Mouse (Mus musculus) limb, embryonic 13.5 days (tissue): Measurements from ENCODE around the gene Gm9970. TPM values are rescaled to one million over a fixed set of nuclear protein-coding genes. Genes with fewer than 3 reads are reported as not detected.

Experiments
- ATAC-seq: fragments of 200-750 bp; cut with Nextera tagmentation; 2 replicates; pipeline ENCODE4 v1.8.0; 2017; ENCODE audit warnings: low read depth, moderate number of reproducible peaks, moderate TSS enrichment; ENCODE audit not compliant: low FRiP score
- H3K27ac ChIP-seq: fragments of 300-500 bp; sonication (generic); 2 replicates; pipeline ENCODE4 v1.5.1; 2015; ENCODE audit warnings: inconsistent platforms, mild to moderate bottlenecking, moderate library complexity
- H3K27me3 ChIP-seq: fragments of 300-500 bp; sonication (generic); 2 replicates; pipeline ENCODE4 v1.6.1; 2015; ENCODE audit warnings: mild to moderate bottlenecking, inconsistent platforms
- H3K36me3 ChIP-seq: fragments of 300-500 bp; sonication (generic); 2 replicates; pipeline ENCODE4 v1.6.1; 2015; ENCODE audit warnings: inconsistent platforms, mild to moderate bottlenecking, moderate library complexity
- H3K4me1 ChIP-seq: fragments of 300-500 bp; sonication (generic); 2 replicates; pipeline ENCODE4 v1.6.1; 2015; ENCODE audit warnings: inconsistent platforms
- H3K4me2 ChIP-seq: fragments of 300-500 bp; sonication (generic); replicated peaks from 2 replicates; pipeline ENCODE4 v1.6.1; 2015; ENCODE audit warnings: inconsistent platforms, mild to moderate bottlenecking, moderate library complexity
- H3K4me3 ChIP-seq: fragments of 300-500 bp; sonication (generic); 2 replicates; pipeline ENCODE4 v1.5.1; 2015; ENCODE audit warnings: moderate library complexity, mild to moderate bottlenecking, inconsistent platforms
- H3K9ac ChIP-seq: fragments of 300-500 bp; sonication (generic); 2 replicates; pipeline ENCODE4 v1.6.1; 2015; ENCODE audit warnings: mild to moderate bottlenecking, inconsistent platforms
- H3K9me3 ChIP-seq: fragments of 300-500 bp; sonication (generic); 2 replicates; pipeline ENCODE4 v1.6.1; 2016; ENCODE audit warnings: inconsistent platforms
- WGBS: fragments of 180-500 bp; shearing (Covaris S2); methylation state at CpG from one replicate; pipeline ENCODE4 v1.1.7; 2015; 5-methylcytosine and 5-hydroxymethylcytosine counted together
- polyA plus RNA-seq: library from polyadenylated mRNA; unstranded; fragments of >200 nt; fragmentation: Nextera tagmentation; extraction: Ambion mirVana; gene quantifications from 2 replicates; pipeline ENCODE4 v1.2.1, GENCODE M21; 2015

Gm9970 gene
- polyA plus RNA-seq: 0.38 and 0.48 TPM in 2 replicates

GRCm38 (mm10) chr5:31240637-31241521, at the start of gene Gm9970, which contains the start of gene Nrbp1:
Gm9970 (minus strand) TSS chr5:31241232.
Nrbp1 (plus strand) TSS chr5:31240864.
- WGBS: under 1% methylated on average over 45 of the region's 103 CpGs

GRCm38 (mm10) chr5:31289626-31290230, 48.7 kb upstream of the Gm9970 start:
- H3K9me3 ChIP-seq: no peaks in the 10 kb centered on the region
- 75% methylated on average over 3 of the region's 3 CpGs for WGBS
- no peaks in the 10 kb centered on the region for H3K27me3 ChIP-seq
- H3K9ac ChIP-seq: peak overlapping the region; percentile 70
- H3K4me3 ChIP-seq: peak overlapping the region; percentile 58
- ATAC-seq: no peak
- H3K36me3 ChIP-seq: peaks cover 47% of the 10 kb centered on the region
- H3K4me2 ChIP-seq: peak overlapping the region; percentile 82
- H3K27ac ChIP-seq: no peak overlapping the region
- H3K4me1 ChIP-seq: peaks cover 25% of the 10 kb centered on the region

More at GRCm38 (mm10) chr5:31240637-31241521, at the start of gene Gm9970, which contains the start of gene Nrbp1:
- peak; percentile 99 for ATAC-seq
- peaks cover 9% of the 10 kb centered on the region for H3K4me1 ChIP-seq
- no peaks in the 10 kb centered on the region for H3K27me3 ChIP-seq
- no peaks in the 10 kb centered on the region for H3K9me3 ChIP-seq
- peak within 1 kb of the TSS; percentile 91 for H3K4me3 ChIP-seq
- H3K36me3 ChIP-seq: peaks cover 23% of the 10 kb centered on the region
- H3K27ac ChIP-seq: peak within 1 kb of the TSS; percentile 98
- H3K4me2 ChIP-seq: peak within 1 kb of the TSS; percentile 93
- peak within 1 kb of the TSS; percentile 98 for H3K9ac ChIP-seq

- WGBS: 66% methylated on average over 3 of the region's 3 CpGs
- peaks cover 48% of the 10 kb centered on the region for H3K36me3 ChIP-seq
- H3K27me3 ChIP-seq: no peaks in the 10 kb centered on the region
- peaks cover 16% of the 10 kb centered on the region for H3K4me1 ChIP-seq
- ATAC-seq: no peak
- H3K9ac ChIP-seq: no peak overlapping the region
- H3K4me2 ChIP-seq: no peak overlapping the region
- H3K9me3 ChIP-seq: no peaks in the 10 kb centered on the region
- H3K4me3 ChIP-seq: no peak overlapping the region
- H3K27ac ChIP-seq: no peak overlapping the region
Observed at GRCm38 (mm10) chr5:31288655-31289054, 47.6 kb upstream of the Gm9970 start.

GRCm38 (mm10) chr5:31288225-31288624, 47.2 kb upstream of the Gm9970 start:
- Histone ChIP-seq H3K27ac (no peak overlapping the region), H3K4me2 (no peak overlapping the region), H3K4me1 (peaks cover 16% of the 10 kb centered on the region), H3K27me3 (no peaks in the 10 kb centered on the region), H3K36me3 (peaks cover 48% of the 10 kb centered on the region), H3K9ac (no peak overlapping the region), H3K4me3 (no peak overlapping the region), H3K9me3 (no peaks in the 10 kb centered on the region)
- 83% methylated on average over 4 of the region's 4 CpGs for WGBS
- no peak for ATAC-seq

GRCm38 (mm10) chr5:31279245-31279988, 38.4 kb upstream of the Gm9970 start:
- 88% methylated on average over 20 of the region's 20 CpGs for WGBS
- Histone ChIP-seq H3K27me3 (no peaks in the 10 kb centered on the region), H3K9ac (no peak overlapping the region), H3K27ac (no peak overlapping the region), H3K36me3 (peaks cover 90% of the 10 kb centered on the region), H3K4me1 (no peaks in the 10 kb centered on the region), H3K4me2 (no peak overlapping the region), H3K9me3 (no peaks in the 10 kb centered on the region), H3K4me3 (no peak overlapping the region)
- ATAC-seq: no peak

GRCm38 (mm10) chr5:31273018-31273417, 32.0 kb upstream of the Gm9970 start:
- Histone ChIP-seq H3K9ac (no peak overlapping the region), H3K27ac (no peak overlapping the region), H3K36me3 (peaks cover 88% of the 10 kb centered on the region), H3K9me3 (no peaks in the 10 kb centered on the region), H3K27me3 (no peaks in the 10 kb centered on the region), H3K4me2 (no peak overlapping the region), H3K4me3 (no peak overlapping the region), H3K4me1 (no peaks in the 10 kb centered on the region)
- 87% methylated on average over 6 of the region's 6 CpGs for WGBS
- ATAC-seq: no peak

GRCm38 (mm10) chr5:31267686-31268085, 26.7 kb upstream of the Gm9970 start:
- Histone ChIP-seq H3K9me3 (no peaks in the 10 kb centered on the region), H3K9ac (no peak overlapping the region), H3K36me3 (peaks cover 95% of the 10 kb centered on the region), H3K4me3 (no peak overlapping the region), H3K4me1 (no peaks in the 10 kb centered on the region), H3K4me2 (no peak overlapping the region), H3K27ac (no peak overlapping the region), H3K27me3 (no peaks in the 10 kb centered on the region)
- ATAC-seq: no peak
- 87% methylated on average over 6 of the region's 6 CpGs for WGBS

- no peak for ATAC-seq
- 86% methylated on average over 7 of the region's 7 CpGs for WGBS
- H3K36me3 ChIP-seq: peaks cover 96% of the 10 kb centered on the region
Observed at GRCm38 (mm10) chr5:31266101-31266500, 25.1 kb upstream of the Gm9970 start.

GRCm38 (mm10) chr5:31257616-31258015, 16.6 kb upstream of the Gm9970 start:
- H3K27ac ChIP-seq: no peak overlapping the region
- H3K9me3 ChIP-seq: no peaks in the 10 kb centered on the region
- peaks cover 93% of the 10 kb centered on the region for H3K36me3 ChIP-seq
- ATAC-seq: 0 out of 2 replicates have a peak, but pooled peaks have one; percentile 34
- WGBS: 77% methylated on average over 11 of the region's 11 CpGs
- H3K27me3 ChIP-seq: no peaks in the 10 kb centered on the region
- peaks cover 12% of the 10 kb centered on the region for H3K4me1 ChIP-seq
- no peak overlapping the region for H3K4me3 ChIP-seq
- H3K9ac ChIP-seq: no peak overlapping the region
- no peak overlapping the region for H3K4me2 ChIP-seq

More at GRCm38 (mm10) chr5:31266101-31266500, 25.1 kb upstream of the Gm9970 start:
- no peak overlapping the region for H3K4me3 ChIP-seq
- no peak overlapping the region for H3K27ac ChIP-seq
- H3K9ac ChIP-seq: no peak overlapping the region
- no peaks in the 10 kb centered on the region for H3K9me3 ChIP-seq
- H3K4me2 ChIP-seq: no peak overlapping the region
- H3K27me3 ChIP-seq: no peaks in the 10 kb centered on the region
- H3K4me1 ChIP-seq: no peaks in the 10 kb centered on the region

GRCm38 (mm10) chr5:31255971-31256370, 14.9 kb upstream of the Gm9970 start:
- H3K4me1 ChIP-seq: peaks cover 29% of the 10 kb centered on the region
- no peak overlapping the region for H3K27ac ChIP-seq
- no peaks in the 10 kb centered on the region for H3K9me3 ChIP-seq
- no peak overlapping the region for H3K4me2 ChIP-seq
- peaks cover 92% of the 10 kb centered on the region for H3K36me3 ChIP-seq
- no peak overlapping the region for H3K9ac ChIP-seq
- WGBS: 87% methylated on average over 2 of the region's 2 CpGs
- no peak for ATAC-seq
- no peak overlapping the region for H3K4me3 ChIP-seq
- no peaks in the 10 kb centered on the region for H3K27me3 ChIP-seq

GRCm38 (mm10) chr5:31255381-31255780, 14.3 kb upstream of the Gm9970 start:
- Histone ChIP-seq H3K9ac (no peak overlapping the region), H3K4me2 (no peak overlapping the region), H3K27me3 (no peaks in the 10 kb centered on the region), H3K9me3 (no peaks in the 10 kb centered on the region), H3K36me3 (peaks cover 92% of the 10 kb centered on the region), H3K4me1 (peaks cover 35% of the 10 kb centered on the region), H3K4me3 (no peak overlapping the region), H3K27ac (no peak overlapping the region)
- 98% methylated on average over 2 of the region's 2 CpGs for WGBS
- ATAC-seq: no peak

GRCm38 (mm10) chr5:31254901-31255300, 13.9 kb upstream of the Gm9970 start:
- Histone ChIP-seq H3K9me3 (no peaks in the 10 kb centered on the region), H3K27me3 (no peaks in the 10 kb centered on the region), H3K27ac (no peak overlapping the region), H3K36me3 (peaks cover 92% of the 10 kb centered on the region), H3K4me1 (peaks cover 38% of the 10 kb centered on the region), H3K4me3 (no peak overlapping the region), H3K9ac (no peak overlapping the region), H3K4me2 (no peak overlapping the region)
- WGBS: 85% methylated on average over 8 of the region's 8 CpGs
- ATAC-seq: no peak
